10 mouse cellular contexts compared by ENCODE assay signal in genomic region chr1:59449423-59449822, GRCm38 (mm10). TPM values are rescaled to one million over a fixed set of nuclear protein-coding genes. Genes with fewer than 3 reads are reported as not detected.
DNase-seq lines count a peak whose midpoint lies in the region; ATAC-seq and TF ChIP-seq lines count a peak whose summit lies in the region.
"Had no signal": no experiment of that assay in that cellular context is flagged by ENCODE, and none has a peak within 500 bp of the region (broad histone marks: within the 10 kb centered on the region; RNA-seq: fewer than 3 reads in every experiment).

No protein-coding gene starts in this region.

- peaks cover 33% of the 10 kb centered on the region for H3K27me3 ChIP-seq in midbrain, embryonic 12.5 days
- H3K27me3 ChIP-seq in midbrain, postnatal 0 days (ENCODE audit: insufficient read depth, low read length) = peaks cover 3% of the 10 kb centered on the region; the same call in 1 of the 2 replicates
- no peaks in the 10 kb centered on the region for H3K27me3 ChIP-seq in intestine, embryonic 14.5 days (replicated peaks; ENCODE audit: control insufficient read depth, insufficient read depth, low read length)
- H3K27me3 ChIP-seq in stomach, embryonic 14.5 days (ENCODE audit: control insufficient read depth, insufficient read depth, low read length) = no peaks in the 10 kb centered on the region
- no peaks in the 10 kb centered on the region for H3K27me3 ChIP-seq in cerebellum, adult 2 months (ENCODE audit: control insufficient read depth, insufficient read depth, low read length)

- H3K9ac ChIP-seq in midbrain, embryonic 12.5 days (replicated peaks) = no peak overlapping the region
- H3K9ac ChIP-seq in midbrain, postnatal 0 days (replicated peaks; ENCODE audit: low read length, poor library complexity, severe bottlenecking) = no peak overlapping the region
- no peak overlapping the region for H3K9ac ChIP-seq in intestine, embryonic 14.5 days (ENCODE audit: low read length)
- H3K9ac ChIP-seq in stomach, embryonic 14.5 days (replicated peaks; ENCODE audit: low read depth, low read length) = no peak overlapping the region

- H3K36me3 ChIP-seq in midbrain, embryonic 12.5 days = no peaks in the 10 kb centered on the region
- H3K36me3 ChIP-seq in midbrain, postnatal 0 days (ENCODE audit: insufficient read depth, low read length) = no peaks in the 10 kb centered on the region
- H3K36me3 ChIP-seq in intestine, embryonic 14.5 days (ENCODE audit: control insufficient read depth, insufficient read depth, low read length) = no peaks in the 10 kb centered on the region
- no peaks in the 10 kb centered on the region for H3K36me3 ChIP-seq in stomach, embryonic 14.5 days (ENCODE audit: control insufficient read depth, insufficient read depth, low read length)

- no peak for TF ChIP-seq POLR2A in cerebellum, adult 2 months (IDR thresholded peaks at IDR 0.05; ENCODE audit: borderline replicate concordance, insufficient read depth, low read length)

- H3K27ac ChIP-seq in gastrocnemius, adult 2 months = peak overlapping the region; percentile 8; the same call in 1 of the 2 replicates
- 0 out of 2 replicates have a peak overlapping the region, but pooled peaks have one; percentile 3 for H3K27ac ChIP-seq in midbrain, embryonic 12.5 days (replicated peaks)
- no peak overlapping the region for H3K27ac ChIP-seq in midbrain, postnatal 0 days (ENCODE audit: low read depth, low read length)
- peak overlapping the region; percentile 73 for H3K27ac ChIP-seq in intestine, embryonic 14.5 days (ENCODE audit: low read depth)
- H3K27ac ChIP-seq in stomach, embryonic 14.5 days (ENCODE audit: low read length) = peak overlapping the region; percentile 63
- no peak overlapping the region for H3K27ac ChIP-seq in cerebellum, adult 2 months (ENCODE audit: insufficient read depth, low read length)

- H3K4me1 ChIP-seq in midbrain, embryonic 12.5 days = peaks cover 17% of the 10 kb centered on the region
- no peaks in the 10 kb centered on the region for H3K4me1 ChIP-seq in midbrain, postnatal 0 days (ENCODE audit: insufficient read depth, low read length)
- peaks cover 18% of the 10 kb centered on the region for H3K4me1 ChIP-seq in intestine, embryonic 14.5 days (replicated peaks; ENCODE audit: control insufficient read depth, insufficient read depth, low read length)
- H3K4me1 ChIP-seq in stomach, embryonic 14.5 days (ENCODE audit: control insufficient read depth, insufficient read depth, low read length) = peaks cover 10% of the 10 kb centered on the region
- no peaks in the 10 kb centered on the region for H3K4me1 ChIP-seq in cerebellum, adult 2 months (ENCODE audit: control insufficient read depth, insufficient read depth, low read length)

- no peak for TF ChIP-seq CTCF in gastrocnemius, adult 2 months (IDR thresholded peaks at IDR 0.05)
- TF ChIP-seq CTCF in midbrain, postnatal 0 days (IDR thresholded peaks at IDR 0.05) = no peak
- no peak for TF ChIP-seq CTCF in cerebellum, adult 2 months (IDR thresholded peaks at IDR 0.05; ENCODE audit: borderline replicate concordance, insufficient read depth, low read depth, low read length)

- no peaks in the 10 kb centered on the region for H3K9me3 ChIP-seq in midbrain, embryonic 12.5 days
- H3K9me3 ChIP-seq in midbrain, postnatal 0 days (ENCODE audit: low read length) = no peaks in the 10 kb centered on the region
- H3K9me3 ChIP-seq in intestine, embryonic 14.5 days (ENCODE audit: control insufficient read depth, low read length) = no peaks in the 10 kb centered on the region
- H3K9me3 ChIP-seq in stomach, embryonic 14.5 days (ENCODE audit: control insufficient read depth, low read depth, low read length) = no peaks in the 10 kb centered on the region; the same call in 1 of the 2 replicates

- WGBS in midbrain, embryonic 12.5 days = 21% methylated on average over 11 of the region's 11 CpGs
- 21% methylated on average over 11 of the region's 11 CpGs for WGBS in midbrain, postnatal 0 days
- WGBS in intestine, embryonic 14.5 days = 8% methylated on average over 11 of the region's 11 CpGs
- WGBS in stomach, embryonic 14.5 days = 20% methylated on average over 11 of the region's 11 CpGs
- WGBS in cerebellum, adult 2 months = 72% methylated on average over 11 of the region's 11 CpGs

- H3K4me2 ChIP-seq in midbrain, embryonic 12.5 days (replicated peaks) = 0 out of 2 replicates have a peak overlapping the region, but pooled peaks have one; percentile 9
- H3K4me2 ChIP-seq in midbrain, postnatal 0 days (ENCODE audit: low read depth, low read length, poor library complexity, severe bottlenecking) = no peak overlapping the region
- H3K4me2 ChIP-seq in intestine, embryonic 14.5 days (ENCODE audit: low read length) = peak overlapping the region; percentile 28
- H3K4me2 ChIP-seq in stomach, embryonic 14.5 days (replicated peaks; ENCODE audit: low read depth, low read length) = no peak overlapping the region; the same call in 1 of the 2 replicates

- no peak for DNase-seq in gastrocnemius, adult 2 months
- no peak for DNase-seq in gastrocnemius, postnatal 4 days (ENCODE audit: low spot score in 2 of 2)
- DNase-seq in midbrain, postnatal 0 days (ENCODE audit: low spot score) = no peak
- peak; percentile 67 for DNase-seq in intestine, embryonic 14.5 days (ENCODE audit: low spot score)
- DNase-seq in thymus, postnatal 14 days = no peak
- DNase-seq in cerebellum, adult 2 months = no peak
- DNase-seq: cerebellum, adult 8-10 months; lung, adult 2 months had no signal

- intact Hi-C loops in gastrocnemius, adult 2 months (cut with DNase I) = no loop called here

- peak overlapping the region; percentile 38 for H3K4me3 ChIP-seq in gastrocnemius, adult 2 months
- no peak overlapping the region for H3K4me3 ChIP-seq in midbrain, embryonic 12.5 days
- H3K4me3 ChIP-seq in midbrain, postnatal 0 days (ENCODE audit: low read depth, low read length) = no peak overlapping the region
- no peak overlapping the region for H3K4me3 ChIP-seq in intestine, embryonic 14.5 days (ENCODE audit: low read depth, low read length)
- H3K4me3 ChIP-seq in stomach, embryonic 14.5 days (ENCODE audit: low read depth, low read length) = no peak overlapping the region
- no peak overlapping the region for H3K4me3 ChIP-seq in cerebellum, adult 2 months (replicated peaks; ENCODE audit: insufficient read depth, low read depth, low read length)

- ATAC-seq in midbrain, embryonic 12.5 days (ENCODE audit: low FRiP score, low read depth) = no peak
- ATAC-seq in midbrain, postnatal 0 days (ENCODE audit: low FRiP score) = no peak
- no peak for ATAC-seq in intestine, embryonic 14.5 days (replicated peaks; ENCODE audit: low FRiP score, low TSS enrichment, low read depth)
- ATAC-seq in stomach, embryonic 14.5 days (ENCODE audit: insufficient number of reproducible peaks, insufficient read depth, low FRiP score, low read depth) = no peak

RNA-seq across cellular contexts. Expression of gene Fzd7, which starts 32.8 kb away (rescaled TPM):
- 10 to 100 TPM; 21.6 to 42.4 TPM for total RNA-seq in gastrocnemius, adult 2 months (2021)
- 10 to 100 TPM; 37.2 to 38.3 TPM for total RNA-seq in gastrocnemius, postnatal 4 days (2021)
- 6.3 and 8.7 TPM in 2 replicates for polyA plus RNA-seq in midbrain, embryonic 12.5 days (2016; fragmentation: Nextera tagmentation; extraction: Ambion mirVana)
- total RNA-seq in midbrain, postnatal 0 days (2014; rRNA removed) = 11.9 and 12.8 TPM in 2 replicates
- 1.6 and 1.7 TPM in 2 replicates for polyA plus RNA-seq in midbrain, postnatal 0 days (2015; fragmentation: Nextera tagmentation; extraction: Ambion mirVana)
- polyA plus RNA-seq in intestine, embryonic 14.5 days (2014; fragmentation: Nextera tagmentation; extraction: Ambion mirVana) = 10.8 and 11.5 TPM in 2 replicates
- polyA plus RNA-seq in stomach, embryonic 14.5 days (2014; fragmentation: Nextera tagmentation; extraction: Ambion mirVana) = 13.3 and 15.5 TPM in 2 replicates
- polyA plus RNA-seq in cerebellum, adult 2 months (2012; rRNA removed) = 25.0 and 28.1 TPM in 2 replicates

Comparison
In these comparisons a context has a peak if more than half of its experiments do, and no peak if none do; other contexts are left out.
1. H3K27ac ChIP-seq: peak in gastrocnemius, adult 2 months (single experiment), midbrain, embryonic 12.5 days (single experiment), intestine, embryonic 14.5 days (single experiment) and stomach, embryonic 14.5 days (single experiment); none in midbrain, postnatal 0 days (single experiment) and cerebellum, adult 2 months (single experiment).
2. H3K4me2 ChIP-seq: peak in midbrain, embryonic 12.5 days (single experiment) and intestine, embryonic 14.5 days (single experiment); none in midbrain, postnatal 0 days (single experiment) and stomach, embryonic 14.5 days (single experiment).